Mouse (Mus musculus): ENCODE measurements around the gene Cxcr5. TPM values are rescaled to one million over a fixed set of nuclear protein-coding genes. Genes with fewer than 3 reads are reported as not detected.

Cxcr5 gene
- polyA plus RNA-seq (2015; fragmentation: Nextera tagmentation; extraction: Ambion mirVana), result 0.09 TPM in 1 of 2 replicates, not detected in the other

DNA sequence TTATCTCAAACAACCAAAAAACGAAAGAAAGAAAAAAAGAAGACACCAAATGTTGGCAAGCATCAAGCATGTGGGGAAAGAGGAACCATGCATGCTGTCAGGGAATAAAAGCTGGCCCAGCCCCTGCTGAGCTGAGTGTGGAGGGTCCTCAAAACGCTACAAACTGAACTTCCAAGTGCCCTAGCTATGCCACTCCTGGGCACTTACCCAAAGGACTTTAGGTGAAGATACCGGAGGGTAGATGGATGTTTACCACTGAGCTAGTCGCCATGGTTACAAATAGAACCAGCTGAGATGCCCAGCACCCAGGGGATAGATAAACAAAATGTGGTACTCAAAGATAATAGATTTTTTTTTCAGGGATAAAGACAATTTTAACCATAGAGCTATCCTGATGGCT lies at the start of gene Cxcr5:
Gene Cxcr5 (minus strand): TSS at position 281 of the 400 bp plus-strand sequence.
- no peaks in the 10 kb centered on the region for H3K27me3 ChIP-seq
- H3K4me2 ChIP-seq (replicated peaks), result no peak within 1 kb of the TSS
- no peak within 1 kb of the TSS for H3K27ac ChIP-seq
- H3K9ac ChIP-seq, result no peak within 1 kb of the TSS
- ATAC-seq (ENCODE audit: low FRiP score, low read depth), result no peak
- H3K4me1 ChIP-seq, result no peaks in the 10 kb centered on the region
- 67% methylated on average over 4 of the region's 4 CpGs for WGBS
- peaks cover 4% of the 10 kb centered on the region; the same call in 1 of the 2 replicates for H3K9me3 ChIP-seq
- H3K4me3 ChIP-seq, result no peak within 1 kb of the TSS
- no peaks in the 10 kb centered on the region for H3K36me3 ChIP-seq

DNA sequence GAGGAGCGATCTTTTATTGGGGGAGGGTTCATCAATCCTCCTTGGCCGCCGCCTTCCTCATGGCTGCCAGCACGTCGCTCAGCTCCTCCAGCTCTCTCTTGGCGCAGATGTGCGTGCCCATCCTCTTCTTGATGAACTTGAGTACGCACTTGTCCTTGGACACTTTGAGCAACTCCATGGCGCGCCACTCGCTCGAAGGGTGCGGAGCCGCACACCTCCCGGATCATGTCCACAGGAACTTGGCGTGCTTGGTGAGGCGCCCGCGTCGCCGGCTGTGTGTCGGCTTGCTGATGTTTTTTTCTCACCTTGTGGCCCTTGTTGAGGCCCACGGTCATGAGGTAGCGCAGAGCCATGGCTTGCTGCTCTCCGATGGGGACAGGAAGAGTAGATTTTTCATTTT lies 48.7 kb upstream of the Cxcr5 start:
- Histone ChIP-seq H3K4me2 (replicated peaks) (no peak overlapping the region), H3K27me3 (no peaks in the 10 kb centered on the region), H3K4me1 (peaks cover 26% of the 10 kb centered on the region), H3K36me3 (peaks cover 78% of the 10 kb centered on the region), H3K9me3 (no peaks in the 10 kb centered on the region), H3K27ac (no peak overlapping the region), H3K4me3 (no peak overlapping the region; the same call in 1 of the 2 replicates), H3K9ac (no peak overlapping the region)
- no peak for ATAC-seq (ENCODE audit: low FRiP score, low read depth)
- WGBS, result 98% methylated on average over 25 of the region's 25 CpGs

DNA sequence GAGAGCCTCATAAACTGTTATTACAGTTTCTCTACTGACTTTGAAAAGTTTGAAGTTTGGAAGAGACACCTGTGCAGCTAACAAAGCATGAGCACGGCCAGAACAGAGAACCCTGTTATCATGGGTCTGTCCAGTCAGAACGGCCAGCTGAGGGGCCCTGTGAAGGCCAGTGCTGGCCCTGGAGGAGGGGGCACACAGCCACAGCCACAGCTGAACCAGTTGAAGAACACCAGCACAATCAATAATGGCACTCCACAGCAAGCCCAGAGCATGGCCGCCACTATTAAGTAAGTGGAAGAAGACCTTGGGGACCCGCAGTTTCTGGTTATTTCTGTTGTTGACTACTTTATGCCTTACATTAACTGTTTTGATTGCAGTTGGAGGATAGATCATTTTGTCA lies 45.6 kb upstream of the Cxcr5 start:
- Histone ChIP-seq H3K9me3 (no peaks in the 10 kb centered on the region), H3K36me3 (peaks cover 47% of the 10 kb centered on the region), H3K4me3 (peak overlapping the region; percentile 98), H3K27ac (no peak overlapping the region), H3K9ac (no peak overlapping the region), H3K4me2 (replicated peaks) (peak overlapping the region; percentile 74), H3K27me3 (no peaks in the 10 kb centered on the region), H3K4me1 (peaks cover 33% of the 10 kb centered on the region)
- no peak for ATAC-seq (ENCODE audit: low FRiP score, low read depth)
- 60% methylated on average over 4 of the region's 4 CpGs for WGBS

DNA sequence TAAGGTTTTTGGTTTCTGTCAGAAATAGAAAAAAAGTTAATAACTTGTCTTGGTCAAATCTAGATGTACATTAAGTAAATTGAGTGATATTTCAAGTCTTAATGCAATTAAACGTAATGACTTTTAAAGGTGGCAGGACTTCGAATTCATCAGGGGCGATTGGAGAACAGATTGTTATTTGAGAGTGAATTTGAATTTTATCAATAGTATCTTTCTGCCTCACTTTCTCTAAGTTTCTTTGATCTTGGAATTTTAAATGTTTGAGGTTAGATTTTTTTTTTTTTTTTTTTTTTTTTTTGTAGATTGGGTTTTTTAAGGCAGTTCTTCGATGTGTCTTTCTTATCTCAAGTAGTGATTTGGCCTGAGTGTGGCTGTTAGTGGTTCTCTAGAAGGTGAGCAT lies 45.0 kb upstream of the Cxcr5 start:
- Histone ChIP-seq H3K4me2 (replicated peaks) (peak overlapping the region; percentile 74), H3K4me3 (peak overlapping the region; percentile 98), H3K4me1 (peaks cover 30% of the 10 kb centered on the region), H3K9me3 (no peaks in the 10 kb centered on the region), H3K27ac (no peak overlapping the region), H3K9ac (no peak overlapping the region), H3K36me3 (peaks cover 43% of the 10 kb centered on the region), H3K27me3 (no peaks in the 10 kb centered on the region)
- WGBS, result 60% methylated on average over 4 of the region's 4 CpGs
- no peak for ATAC-seq (ENCODE audit: low FRiP score, low read depth)

DNA sequence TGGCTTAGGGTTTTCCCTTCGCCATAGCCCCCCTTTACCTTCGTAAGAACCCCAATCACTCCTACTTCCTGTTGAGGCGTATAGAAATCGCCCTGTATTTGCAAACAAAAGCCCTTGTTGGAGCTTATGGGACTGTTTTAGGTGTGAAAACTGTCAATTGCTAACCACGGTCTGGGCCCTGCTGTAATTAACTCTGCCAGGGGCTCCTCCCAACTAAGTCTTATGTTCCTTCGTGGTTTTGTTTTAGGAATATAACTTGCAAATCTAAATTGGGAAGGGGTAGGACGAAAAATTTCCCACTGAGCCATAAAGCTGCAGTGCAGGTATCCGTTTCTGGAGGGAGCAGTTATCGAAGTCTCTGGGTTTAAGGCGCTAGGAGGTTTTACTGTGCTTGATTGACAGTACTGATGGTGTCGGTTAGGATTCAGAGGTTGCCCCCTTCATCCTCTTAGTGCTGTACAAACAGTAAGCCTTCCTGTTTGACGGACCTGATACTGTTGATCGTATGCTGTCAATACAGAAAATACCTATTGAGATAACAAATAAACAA lies 44.0 kb upstream of the Cxcr5 start:
- peak overlapping the region; percentile 74 for H3K4me2 ChIP-seq (replicated peaks)
- under 1% methylated on average over 13 of the region's 13 CpGs for WGBS
- no peaks in the 10 kb centered on the region for H3K27me3 ChIP-seq
- no peak for ATAC-seq (ENCODE audit: low FRiP score, low read depth)
- no peaks in the 10 kb centered on the region for H3K9me3 ChIP-seq
- peak overlapping the region; percentile 100 for H3K9ac ChIP-seq
- peak overlapping the region; percentile 99 for H3K27ac ChIP-seq
- peaks cover 28% of the 10 kb centered on the region for H3K4me1 ChIP-seq
- H3K4me3 ChIP-seq, result peak overlapping the region; percentile 98
- H3K36me3 ChIP-seq, result peaks cover 33% of the 10 kb centered on the region

DNA sequence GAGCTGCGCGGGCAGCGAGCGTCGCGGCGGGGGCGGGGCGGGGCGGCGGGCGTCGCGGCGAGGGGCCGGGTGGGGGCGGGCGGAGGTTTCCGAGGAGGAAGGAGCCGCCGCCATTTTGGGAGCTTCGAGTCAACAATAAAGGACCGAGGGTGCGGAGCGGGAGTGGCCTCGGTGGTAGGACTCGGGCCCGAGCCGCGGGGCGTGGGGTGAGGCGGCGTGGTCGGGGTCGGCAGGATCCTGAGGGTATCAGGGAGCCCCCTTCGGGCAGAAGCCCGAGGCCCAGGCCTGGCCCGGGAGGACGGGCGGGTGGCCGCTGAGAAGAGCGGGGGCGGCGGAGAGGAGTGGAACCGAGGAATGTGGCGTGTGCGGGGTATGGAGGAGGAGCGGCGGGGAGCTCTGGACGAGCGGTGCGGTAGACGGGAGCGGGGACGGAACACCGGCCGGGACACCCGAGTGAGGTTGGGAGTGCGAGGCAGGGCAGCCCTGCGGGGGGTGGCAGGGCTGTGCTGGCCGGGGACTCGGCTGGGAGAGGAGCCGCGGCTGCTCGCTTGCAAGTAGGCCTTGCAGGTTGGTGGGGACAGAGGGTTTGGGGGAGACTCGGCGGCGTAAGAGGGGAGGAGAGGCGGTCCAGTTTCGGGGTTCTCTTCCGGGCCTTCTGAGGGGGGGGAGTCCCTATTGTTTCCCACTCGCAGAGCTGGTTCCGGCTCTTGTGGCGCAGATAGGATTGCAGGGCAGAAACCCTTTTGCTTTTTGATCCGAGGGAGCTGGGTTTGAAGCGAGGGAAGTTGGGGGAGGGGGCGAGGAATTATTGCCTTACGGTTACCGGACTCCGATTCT lies 43.3 kb upstream of the Cxcr5 start, which contains the start of gene Ddx6:
Gene Ddx6 (plus strand): TSS at position 114 of the 837 bp plus-strand sequence.
- peak within 1 kb of the TSS; percentile 99 for H3K27ac ChIP-seq
- H3K4me3 ChIP-seq, result peak within 1 kb of the TSS; percentile 98
- H3K9ac ChIP-seq, result peak within 1 kb of the TSS; percentile 100
- under 1% methylated on average over 72 of the region's 80 CpGs for WGBS
- H3K4me2 ChIP-seq (replicated peaks), result peak within 1 kb of the TSS; percentile 79
- H3K4me1 ChIP-seq, result peaks cover 28% of the 10 kb centered on the region
- no peaks in the 10 kb centered on the region for H3K27me3 ChIP-seq
- H3K9me3 ChIP-seq, result no peaks in the 10 kb centered on the region
- ATAC-seq (ENCODE audit: low FRiP score, low read depth), result peak; percentile 61
- peaks cover 26% of the 10 kb centered on the region for H3K36me3 ChIP-seq

DNA sequence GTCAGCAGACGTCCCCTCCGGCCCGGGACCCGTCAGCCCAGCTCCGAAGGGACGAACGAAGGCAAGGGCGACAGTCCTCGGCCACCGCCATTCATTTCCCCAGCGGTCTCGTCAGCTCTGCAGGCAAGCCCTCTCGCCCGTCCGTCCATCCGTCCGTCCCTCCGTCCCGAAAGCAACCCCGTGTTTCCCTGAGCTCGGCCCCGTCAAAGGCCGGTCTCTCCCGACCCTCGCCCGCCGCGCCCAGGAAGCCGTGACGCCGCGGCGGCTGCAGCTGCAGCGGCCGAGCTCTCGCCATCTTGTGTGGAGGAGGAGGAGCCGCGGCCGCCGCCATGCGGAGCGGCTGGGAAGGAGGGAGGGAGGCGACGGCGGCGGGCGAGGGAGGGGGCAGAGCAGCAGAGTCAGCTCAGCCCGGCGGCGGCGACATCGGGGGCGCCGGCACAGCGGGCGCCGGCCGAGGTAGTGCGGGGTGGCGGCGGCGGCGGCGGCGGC lies 42.7 kb upstream of the Cxcr5 start:
- peak; percentile 58 for ATAC-seq (ENCODE audit: low FRiP score, low read depth)
- under 1% methylated on average over 53 of the region's 65 CpGs for WGBS
- Histone ChIP-seq H3K4me3 (peak overlapping the region; percentile 98), H3K27me3 (no peaks in the 10 kb centered on the region), H3K9me3 (no peaks in the 10 kb centered on the region), H3K4me2 (replicated peaks) (peak overlapping the region; percentile 79), H3K36me3 (peaks cover 22% of the 10 kb centered on the region), H3K9ac (peak overlapping the region; percentile 100), H3K4me1 (peaks cover 32% of the 10 kb centered on the region), H3K27ac (peak overlapping the region; percentile 99)

DNA sequence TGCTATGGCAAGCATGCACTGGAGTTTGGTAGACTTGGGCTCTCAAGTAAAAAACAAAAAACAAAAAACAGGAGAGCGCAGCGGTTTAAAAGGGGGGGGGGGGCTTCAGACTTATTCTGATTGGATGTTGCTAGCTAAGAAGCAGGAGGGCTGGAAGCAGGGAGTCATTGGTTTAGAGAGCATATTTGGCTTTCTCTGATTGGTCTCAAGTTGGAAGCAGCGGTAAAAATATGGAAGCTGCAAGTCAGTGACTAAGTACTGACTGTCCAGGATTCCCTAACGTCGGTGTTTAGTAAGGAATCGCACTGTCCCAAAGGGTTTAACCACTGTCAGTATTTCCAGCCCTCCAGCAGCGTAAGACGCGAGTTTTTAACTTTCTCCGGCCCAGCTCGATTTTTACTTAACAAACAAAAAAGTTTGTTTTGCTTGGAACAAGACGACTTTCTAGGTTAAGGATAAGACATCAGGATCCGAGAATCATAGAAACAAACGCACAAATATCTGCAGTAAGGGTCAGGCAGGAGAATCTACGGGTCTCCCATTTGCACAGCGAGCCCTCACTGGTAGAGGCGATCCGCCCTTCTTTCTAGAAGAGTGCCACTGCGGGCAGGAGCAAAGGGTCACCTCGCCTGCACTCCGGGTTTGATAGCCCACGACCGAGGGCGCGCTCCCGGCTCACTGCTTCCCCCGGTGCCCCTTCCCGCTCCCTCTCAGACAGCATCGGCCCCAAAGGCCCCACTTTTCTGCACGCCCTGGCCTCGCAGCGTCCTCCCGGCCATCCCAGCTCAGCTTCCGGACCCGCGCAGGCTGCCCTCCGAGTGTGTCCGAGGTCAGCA lies 42.0 kb upstream of the Cxcr5 start:
- under 1% methylated on average over 38 of the region's 38 CpGs for WGBS
- H3K9ac ChIP-seq, result peak overlapping the region; percentile 100
- peak overlapping the region; percentile 79 for H3K4me2 ChIP-seq (replicated peaks)
- H3K9me3 ChIP-seq, result no peaks in the 10 kb centered on the region
- H3K27me3 ChIP-seq, result no peaks in the 10 kb centered on the region
- peak overlapping the region; percentile 98 for H3K4me3 ChIP-seq
- peak; percentile 83 for ATAC-seq (ENCODE audit: low FRiP score, low read depth)
- H3K36me3 ChIP-seq, result peaks cover 15% of the 10 kb centered on the region
- H3K4me1 ChIP-seq, result peaks cover 35% of the 10 kb centered on the region
- H3K27ac ChIP-seq, result peak overlapping the region; percentile 99

DNA sequence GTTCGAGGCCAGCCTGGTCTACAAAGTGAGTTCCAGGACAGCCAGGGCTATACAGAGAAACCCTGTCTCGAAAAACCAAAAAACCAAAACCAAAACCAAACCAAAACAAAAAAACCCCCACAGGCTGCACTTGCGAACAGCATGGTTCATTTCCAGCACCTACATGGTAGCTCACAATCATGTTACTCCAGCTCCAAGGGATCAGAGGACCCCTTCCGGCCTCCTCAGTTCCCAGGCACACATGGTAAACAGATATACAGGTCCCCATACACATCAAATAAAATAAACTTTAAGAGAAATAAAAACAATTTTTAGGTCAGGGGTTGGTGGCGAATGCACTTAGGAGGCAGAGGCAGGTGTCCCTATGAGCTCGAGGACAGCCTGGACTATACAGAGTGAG lies 41.1 kb upstream of the Cxcr5 start:
- H3K36me3 ChIP-seq, result peaks cover 8% of the 10 kb centered on the region
- peaks cover 29% of the 10 kb centered on the region for H3K4me1 ChIP-seq
- H3K4me2 ChIP-seq (replicated peaks), result peak overlapping the region; percentile 79
- H3K27ac ChIP-seq, result peak overlapping the region; percentile 99; the same call in 1 of the 2 replicates
- H3K4me3 ChIP-seq, result peak overlapping the region; percentile 98
- no peaks in the 10 kb centered on the region for H3K27me3 ChIP-seq
- H3K9me3 ChIP-seq, result no peaks in the 10 kb centered on the region
- H3K9ac ChIP-seq, result peak overlapping the region; percentile 68
- ATAC-seq (ENCODE audit: low FRiP score, low read depth), result no peak
- WGBS, result 67% methylated on average over 6 of the region's 6 CpGs

DNA sequence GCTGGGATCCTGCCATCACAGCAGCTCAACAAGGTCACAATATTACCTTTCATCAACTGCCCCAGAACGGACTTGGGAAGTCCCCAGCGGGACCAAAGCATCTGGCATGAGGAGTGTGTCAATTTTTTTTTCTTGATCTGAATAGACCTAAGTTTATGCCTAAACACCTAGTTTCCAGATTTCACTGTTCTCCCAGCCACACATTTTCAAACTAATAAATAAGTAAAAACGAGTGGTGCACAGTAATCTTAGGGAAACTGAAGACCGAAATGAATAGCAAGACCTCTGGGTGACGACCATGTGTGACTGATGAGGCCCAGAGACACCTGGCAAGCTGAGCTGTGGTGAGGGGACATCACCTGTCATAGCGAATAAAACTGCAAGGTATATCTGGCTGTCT lies 39.1 kb upstream of the Cxcr5 start:
- no peaks in the 10 kb centered on the region for H3K36me3 ChIP-seq
- no peaks in the 10 kb centered on the region for H3K27me3 ChIP-seq
- H3K4me3 ChIP-seq, result no peak overlapping the region
- no peaks in the 10 kb centered on the region for H3K9me3 ChIP-seq
- H3K4me1 ChIP-seq, result peaks cover 20% of the 10 kb centered on the region
- no peak for ATAC-seq (ENCODE audit: low FRiP score, low read depth)
- H3K4me2 ChIP-seq (replicated peaks), result no peak overlapping the region
- 82% methylated on average over 6 of the region's 6 CpGs for WGBS
- no peak overlapping the region for H3K27ac ChIP-seq
- H3K9ac ChIP-seq, result no peak overlapping the region

DNA sequence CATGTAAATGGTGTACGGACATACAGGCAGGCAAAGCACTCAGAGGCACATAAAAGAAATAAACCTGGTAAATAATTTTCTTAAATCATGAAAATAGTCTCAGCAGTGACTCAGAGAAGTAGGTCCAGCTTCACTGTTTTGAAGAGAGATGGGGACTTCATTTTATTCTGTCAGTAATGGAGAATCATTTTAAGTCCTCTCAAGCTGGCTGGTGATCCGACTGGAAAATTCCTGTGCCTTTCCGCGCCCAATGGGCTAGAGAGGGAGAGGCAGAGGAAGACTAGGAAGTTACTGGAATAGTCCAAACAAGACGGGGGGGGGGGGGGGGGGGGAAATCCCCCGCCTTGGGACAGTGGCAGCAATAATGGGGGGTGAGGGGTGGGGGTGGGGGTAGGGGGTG lies 37.9 kb upstream of the Cxcr5 start:
- no peak overlapping the region for H3K9ac ChIP-seq
- H3K4me3 ChIP-seq, result no peak overlapping the region
- peak overlapping the region; percentile 57 for H3K4me2 ChIP-seq (replicated peaks)
- no peak for ATAC-seq (ENCODE audit: low FRiP score, low read depth)
- no peaks in the 10 kb centered on the region for H3K27me3 ChIP-seq
- H3K4me1 ChIP-seq, result peaks cover 20% of the 10 kb centered on the region
- no peaks in the 10 kb centered on the region for H3K9me3 ChIP-seq
- WGBS, result 32% methylated on average over 5 of the region's 6 CpGs
- no peaks in the 10 kb centered on the region for H3K36me3 ChIP-seq
- H3K27ac ChIP-seq, result no peak overlapping the region
